In the genomic region with DNA sequence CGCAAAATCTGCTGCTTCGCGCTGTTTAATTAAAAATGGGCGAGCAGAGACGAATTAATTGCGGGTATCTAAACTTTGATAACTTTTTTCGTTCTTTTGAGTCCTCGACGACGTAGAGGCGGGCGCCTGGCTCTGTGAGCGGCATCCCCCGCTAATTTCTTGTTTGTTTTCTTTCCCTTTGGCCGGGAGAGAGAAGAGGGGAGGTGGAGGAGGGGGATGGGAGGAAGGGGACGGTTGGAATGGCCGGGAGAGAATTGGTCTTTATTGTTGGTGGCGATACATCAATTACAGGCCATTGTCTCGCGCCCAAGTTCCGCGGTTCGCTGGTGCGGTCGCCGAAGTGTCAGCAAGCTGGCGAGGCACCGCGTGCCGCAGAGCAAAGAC, we compare ENCODE assay signal across 9 mouse cellular contexts. TPM values are rescaled to one million over a fixed set of nuclear protein-coding genes. Genes with fewer than 3 reads are reported as not detected.
DNase-seq lines count a peak whose midpoint lies in the region; ATAC-seq lines count a peak whose summit lies in the region.
"Had no signal": no experiment of that assay in that cellular context is flagged by ENCODE, and none has a peak within 500 bp of the region (broad histone marks: within the 10 kb centered on the region; RNA-seq: fewer than 3 reads in every experiment).

No protein-coding gene starts in this region.

- no peak for DNase-seq in heart, embryonic 10.5 days (ENCODE audit: low spot score)
- DNase-seq in heart, postnatal 25 days (ENCODE audit: low spot score): no peak
- peak; percentile 77 for DNase-seq in embryo, embryonic 9.5 days (ENCODE audit: extremely low spot score)
- DNase-seq in gastrocnemius, adult 18-20 months (ENCODE audit: low spot score): no peak
- no peak for DNase-seq in cerebellum, adult 9-11 months
- DNase-seq: heart, adult 18-20 months had no signal

- peak overlapping the region; percentile 89 for H3K4me3 ChIP-seq in heart, embryonic 10.5 days
- peak overlapping the region; percentile 15 for H3K4me3 ChIP-seq in intestine, embryonic 15.5 days (replicated peaks)
- H3K4me3 ChIP-seq in midbrain, embryonic 13.5 days (replicated peaks): peak overlapping the region; percentile 66

- H3K36me3 ChIP-seq in heart, embryonic 10.5 days: no peaks in the 10 kb centered on the region
- no peaks in the 10 kb centered on the region for H3K36me3 ChIP-seq in intestine, embryonic 15.5 days
- no peaks in the 10 kb centered on the region for H3K36me3 ChIP-seq in midbrain, embryonic 13.5 days

- intact Hi-C loops in heart, postnatal 25 days (cut with DNase I): no loop called here

- H3K27me3 ChIP-seq in heart, embryonic 10.5 days (ENCODE audit: insufficient read depth, poor library complexity, severe bottlenecking): peaks cover 58% of the 10 kb centered on the region
- H3K27me3 ChIP-seq in intestine, embryonic 15.5 days (replicated peaks): peaks cover 84% of the 10 kb centered on the region
- peaks cover 69% of the 10 kb centered on the region for H3K27me3 ChIP-seq in midbrain, embryonic 13.5 days

- peaks cover 42% of the 10 kb centered on the region for H3K4me1 ChIP-seq in heart, embryonic 10.5 days
- H3K4me1 ChIP-seq in intestine, embryonic 15.5 days (replicated peaks): peaks cover 44% of the 10 kb centered on the region
- H3K4me1 ChIP-seq in midbrain, embryonic 13.5 days (replicated peaks): peaks cover 60% of the 10 kb centered on the region

- WGBS in heart, embryonic 10.5 days: under 1% methylated on average over 30 of the region's 30 CpGs
- 1% methylated on average over 30 of the region's 30 CpGs for WGBS in intestine, embryonic 15.5 days
- WGBS in midbrain, embryonic 13.5 days: under 1% methylated on average over 30 of the region's 30 CpGs

- peak overlapping the region; percentile 93 for H3K4me2 ChIP-seq in intestine, embryonic 15.5 days (replicated peaks)
- peak overlapping the region; percentile 66 for H3K4me2 ChIP-seq in midbrain, embryonic 13.5 days (replicated peaks)

- no peaks in the 10 kb centered on the region for H3K9me3 ChIP-seq in heart, embryonic 10.5 days
- no peaks in the 10 kb centered on the region for H3K9me3 ChIP-seq in intestine, embryonic 15.5 days
- no peaks in the 10 kb centered on the region for H3K9me3 ChIP-seq in midbrain, embryonic 13.5 days

- ATAC-seq in intestine, embryonic 15.5 days: no peak
- no peak for ATAC-seq in midbrain, embryonic 13.5 days
- ATAC-seq in CD4-positive, CD25-positive, alpha-beta regulatory T cell, adult 4 months: no peak

- H3K9ac ChIP-seq in intestine, embryonic 15.5 days: no peak overlapping the region
- peak overlapping the region; percentile 78 for H3K9ac ChIP-seq in midbrain, embryonic 13.5 days (replicated peaks)

- peak overlapping the region; percentile 96 for H3K27ac ChIP-seq in heart, embryonic 10.5 days
- H3K27ac ChIP-seq in intestine, embryonic 15.5 days: no peak overlapping the region
- H3K27ac ChIP-seq in midbrain, embryonic 13.5 days: peak overlapping the region; percentile 91

RNA-seq across cellular contexts. Expression of gene Sall1, which starts 1.2 kb away (rescaled TPM):
- 5.9 and 6.9 TPM in 2 replicates for polyA plus RNA-seq in heart, embryonic 10.5 days (2016; fragmentation: Nextera tagmentation; extraction: Ambion mirVana)
- 1 to 10 TPM; 1.3 to 1.5 TPM for total RNA-seq in heart, postnatal 25 days (2021)
- polyA plus RNA-seq in intestine, embryonic 15.5 days (2015; fragmentation: Nextera tagmentation; extraction: Ambion mirVana): 1.8 and 2.4 TPM in 2 replicates
- polyA plus RNA-seq in midbrain, embryonic 13.5 days (2015; fragmentation: Nextera tagmentation; extraction: Ambion mirVana): 9.1 and 11.0 TPM in 2 replicates
- not detected for total RNA-seq in gastrocnemius, adult 18-20 months (2021)
- polyA plus RNA-seq in CD4-positive, CD25-positive, alpha-beta regulatory T cell, adult 4 months (2017; shearing (Covaris generic)): not detected

Comparison
In these comparisons a context has a peak if more than half of its experiments do, and no peak if none do; other contexts are left out.
1. H3K4me3 ChIP-seq: peak in every context shown above with its lines; median percentile 89 in heart, embryonic 10.5 days; 66 in midbrain, embryonic 13.5 days; 15 in intestine, embryonic 15.5 days.